Mouse (Mus musculus): ENCODE results near the gene Gm13279. TPM values are rescaled to one million over a fixed set of nuclear protein-coding genes. Genes with fewer than 3 reads are reported as not detected.
"Not testable (repeated sequence)": the region's sequence is repeated elsewhere in the genome, so short reads cannot be mapped to it uniquely, and the experiment has no call there.

The Gm13279 gene
- polyA plus RNA-seq, 1 experiment = not detected

- TF ChIP-seq CTCF (IDR thresholded peaks at IDR 0.05; ENCODE audit: extremely low read depth, insufficient read depth, low read length) = no peak
- TF ChIP-seq POLR2A (IDR thresholded peaks at IDR 0.05; ENCODE audit: extremely low read depth, insufficient read depth, low read length) = no peak
- Histone ChIP-seq H3K4me3 (ENCODE audit: insufficient read depth, low read length) (no peak within 1 kb of the TSS), H3K27ac (ENCODE audit: insufficient read depth, low read length) (no peak within 1 kb of the TSS), H3K4me1 (ENCODE audit: control insufficient read depth, insufficient read depth, low read length) (no peaks in the 10 kb centered on the region)
Observed at GRCm38 (mm10) chr4:88815928-88816327, 18.7 kb downstream of the Gm13279 start, which contains the start of gene Ifna7. TSS of gene Ifna7 (plus strand) at chr4:88816228.

GRCm38 (mm10) chr4:88819659-88820058 is 22.5 kb downstream of the Gm13279 start, which contains the start of gene Ifna11:
TSS of gene Ifna11 (plus strand) at chr4:88819959.
- no peak within 1 kb of the TSS for H3K4me3 ChIP-seq (ENCODE audit: insufficient read depth, low read length)
- H3K27ac ChIP-seq (ENCODE audit: insufficient read depth, low read length) = no peak within 1 kb of the TSS
- H3K4me1 ChIP-seq (ENCODE audit: control insufficient read depth, insufficient read depth, low read length) = no peaks in the 10 kb centered on the region
- TF ChIP-seq POLR2A (IDR thresholded peaks at IDR 0.05; ENCODE audit: extremely low read depth, insufficient read depth, low read length) (no peak), CTCF (IDR thresholded peaks at IDR 0.05; ENCODE audit: extremely low read depth, insufficient read depth, low read length) (no peak)

- Histone ChIP-seq H3K27ac (ENCODE audit: insufficient read depth, low read length) (no peak overlapping the region), H3K4me3 (ENCODE audit: insufficient read depth, low read length) (no peak overlapping the region), H3K4me1 (ENCODE audit: control insufficient read depth, insufficient read depth, low read length) (no peaks in the 10 kb centered on the region)
- TF ChIP-seq CTCF (IDR thresholded peaks at IDR 0.05; ENCODE audit: extremely low read depth, insufficient read depth, low read length) (peak; percentile 29; the same call in 1 of the 2 replicates), POLR2A (IDR thresholded peaks at IDR 0.05; ENCODE audit: extremely low read depth, insufficient read depth, low read length) (no peak)
Observed at GRCm38 (mm10) chr4:88822995-88823394, 25.8 kb downstream of the Gm13279 start.

GRCm38 (mm10) chr4:88827116-88827515 is 29.9 kb downstream of the Gm13279 start, which contains the start of gene Ifna6:
TSS of gene Ifna6 (plus strand) at chr4:88827416.
- H3K4me1 ChIP-seq (ENCODE audit: control insufficient read depth, insufficient read depth, low read length) = not testable (repeated sequence)

GRCm38 (mm10) chr4:88830523-88830922 is 33.3 kb downstream of the Gm13279 start:
- Histone ChIP-seq H3K4me3 (ENCODE audit: insufficient read depth, low read length) (no peak overlapping the region), H3K4me1 (ENCODE audit: control insufficient read depth, insufficient read depth, low read length) (no peaks in the 10 kb centered on the region), H3K27ac (ENCODE audit: insufficient read depth, low read length) (no peak overlapping the region)
- TF ChIP-seq CTCF (IDR thresholded peaks at IDR 0.05; ENCODE audit: extremely low read depth, insufficient read depth, low read length) (peak; percentile 29; the same call in 1 of the 2 replicates), POLR2A (IDR thresholded peaks at IDR 0.05; ENCODE audit: extremely low read depth, insufficient read depth, low read length) (no peak)

More at GRCm38 (mm10) chr4:88827116-88827515, 29.9 kb downstream of the Gm13279 start, which contains the start of gene Ifna6:
- not testable (repeated sequence) for H3K27ac ChIP-seq (ENCODE audit: insufficient read depth, low read length); H3K4me3 ChIP-seq (ENCODE audit: insufficient read depth, low read length)

- not testable (repeated sequence) for H3K27ac ChIP-seq (ENCODE audit: insufficient read depth, low read length); H3K4me1 ChIP-seq (ENCODE audit: control insufficient read depth, insufficient read depth, low read length); H3K4me3 ChIP-seq (ENCODE audit: insufficient read depth, low read length)
Observed at GRCm38 (mm10) chr4:88835225-88835624, 38.0 kb downstream of the Gm13279 start, which contains the start of gene Ifna5. TSS of gene Ifna5 (plus strand) at chr4:88835525.

GRCm38 (mm10) chr4:88838828-88839227 is 41.6 kb downstream of the Gm13279 start:
- TF ChIP-seq CTCF (IDR thresholded peaks at IDR 0.05; ENCODE audit: extremely low read depth, insufficient read depth, low read length) = no peak
- TF ChIP-seq POLR2A (IDR thresholded peaks at IDR 0.05; ENCODE audit: extremely low read depth, insufficient read depth, low read length) = no peak
- no peak overlapping the region for H3K4me3 ChIP-seq (ENCODE audit: insufficient read depth, low read length)
- H3K27ac ChIP-seq (ENCODE audit: insufficient read depth, low read length) = no peak overlapping the region
- no peaks in the 10 kb centered on the region for H3K4me1 ChIP-seq (ENCODE audit: control insufficient read depth, insufficient read depth, low read length)

- Histone ChIP-seq H3K27ac (ENCODE audit: insufficient read depth, low read length) (no peak overlapping the region), H3K4me1 (ENCODE audit: control insufficient read depth, insufficient read depth, low read length) (no peaks in the 10 kb centered on the region), H3K4me3 (ENCODE audit: insufficient read depth, low read length) (no peak overlapping the region)
- TF ChIP-seq POLR2A (IDR thresholded peaks at IDR 0.05; ENCODE audit: extremely low read depth, insufficient read depth, low read length) (no peak), CTCF (IDR thresholded peaks at IDR 0.05; ENCODE audit: extremely low read depth, insufficient read depth, low read length) (no peak)
Observed at GRCm38 (mm10) chr4:88840058-88840457, 42.9 kb downstream of the Gm13279 start.

- no peak within 1 kb of the TSS for H3K27ac ChIP-seq (ENCODE audit: insufficient read depth, low read length)
- no peak within 1 kb of the TSS for H3K4me3 ChIP-seq (ENCODE audit: insufficient read depth, low read length)
- H3K4me1 ChIP-seq (ENCODE audit: control insufficient read depth, insufficient read depth, low read length) = no peaks in the 10 kb centered on the region
- TF ChIP-seq POLR2A (IDR thresholded peaks at IDR 0.05; ENCODE audit: extremely low read depth, insufficient read depth, low read length) = no peak
- no peak for TF ChIP-seq CTCF (IDR thresholded peaks at IDR 0.05; ENCODE audit: extremely low read depth, insufficient read depth, low read length)
Observed at GRCm38 (mm10) chr4:88841438-88841911, 44.3 kb downstream of the Gm13279 start, which contains the start of gene Ifna4. TSS of gene Ifna4 (plus strand) at chr4:88841861.

- H3K4me3 ChIP-seq (ENCODE audit: insufficient read depth, low read length) = no peak overlapping the region
- no peak overlapping the region for H3K27ac ChIP-seq (ENCODE audit: insufficient read depth, low read length)
- TF ChIP-seq POLR2A (IDR thresholded peaks at IDR 0.05; ENCODE audit: extremely low read depth, insufficient read depth, low read length) = no peak
- 0 out of 2 replicates have a peak, but pooled peaks have one; percentile 5 for TF ChIP-seq CTCF (IDR thresholded peaks at IDR 0.05; ENCODE audit: extremely low read depth, insufficient read depth, low read length)
- H3K4me1 ChIP-seq (ENCODE audit: control insufficient read depth, insufficient read depth, low read length) = no peaks in the 10 kb centered on the region
Observed at GRCm38 (mm10) chr4:88845334-88845733, 48.1 kb downstream of the Gm13279 start.

Other genes with a start within 250 kb of the Gm13279 start
- not detected in 2 replicates for gene Ifna15, start 239.2 kb upstream of the Gm13279 start, polyA plus RNA-seq (2012; rRNA removed)
- gene Ifna14, start 225.6 kb upstream of the Gm13279 start, polyA plus RNA-seq (2012; rRNA removed) = not detected in 2 replicates
- gene Ifna9, start 205.0 kb upstream of the Gm13279 start, polyA plus RNA-seq (2012; rRNA removed) = not detected in 2 replicates
- gene Ifna12, start 194.0 kb upstream of the Gm13279 start, polyA plus RNA-seq (2012; rRNA removed) = not detected in 2 replicates
- not detected in 2 replicates for gene C87499, start 163.0 kb upstream of the Gm13279 start, polyA plus RNA-seq (2012; rRNA removed)
- gene Ifna13, start 152.9 kb upstream of the Gm13279 start, polyA plus RNA-seq (2012; rRNA removed) = not detected in 2 replicates
- gene Ifna16, start 120.5 kb upstream of the Gm13279 start, polyA plus RNA-seq (2012; rRNA removed) = not detected in 2 replicates
- gene Ifna2, start 113.5 kb upstream of the Gm13279 start, polyA plus RNA-seq (2012; rRNA removed) = not detected in 2 replicates
- not detected in 2 replicates for gene Ifnab, start 106.0 kb upstream of the Gm13279 start, polyA plus RNA-seq (2012; rRNA removed)
- 0.61 and 1.2 TPM in 2 replicates for gene Gm26566, start 75.6 kb upstream of the Gm13279 start, polyA plus RNA-seq (2012; rRNA removed)
- gene Klhl9, start 74.9 kb upstream of the Gm13279 start, polyA plus RNA-seq (2012; rRNA removed) = 38.5 and 40.5 TPM in 2 replicates
- not detected in 2 replicates for gene Gm13271, start 42.5 kb upstream of the Gm13279 start, polyA plus RNA-seq (2012; rRNA removed)
- not detected in 2 replicates for gene Gm13283, start 37.3 kb upstream of the Gm13279 start, polyA plus RNA-seq (2012; rRNA removed)
- not detected in 2 replicates for gene Gm13290, start 23.6 kb upstream of the Gm13279 start, polyA plus RNA-seq (2012; rRNA removed)
- gene Gm13289, start 20.5 kb upstream of the Gm13279 start, polyA plus RNA-seq (2012; rRNA removed) = not detected in 2 replicates
- not detected in 2 replicates for gene Gm13272, start 17.5 kb upstream of the Gm13279 start, polyA plus RNA-seq (2012; rRNA removed)
- not detected in 2 replicates for gene Ifnz, start 15.3 kb upstream of the Gm13279 start, polyA plus RNA-seq (2012; rRNA removed)
- gene Gm13276, start 11.7 kb upstream of the Gm13279 start, polyA plus RNA-seq (2012; rRNA removed) = not detected in 2 replicates
- not detected in 2 replicates for gene Gm13277, start 8.8 kb upstream of the Gm13279 start, polyA plus RNA-seq (2012; rRNA removed)
- gene Gm13278, start 5.8 kb upstream of the Gm13279 start, polyA plus RNA-seq (2012; rRNA removed) = not detected in 2 replicates
- gene Gm13275, start 2.9 kb upstream of the Gm13279 start, polyA plus RNA-seq (2012; rRNA removed) = not detected in 2 replicates
- gene Gm13285, start 2.3 kb downstream of the Gm13279 start, polyA plus RNA-seq (2012; rRNA removed) = not detected in 2 replicates
- not detected in 2 replicates for gene Gm13287, start 5.9 kb downstream of the Gm13279 start, polyA plus RNA-seq (2012; rRNA removed)
- not detected in 2 replicates for gene Gm13288, start 8.1 kb downstream of the Gm13279 start, polyA plus RNA-seq (2012; rRNA removed)
- not detected in 2 replicates for gene Ifna7, start 18.8 kb downstream of the Gm13279 start, polyA plus RNA-seq (2012; rRNA removed)
- gene Ifna11, start 22.6 kb downstream of the Gm13279 start, polyA plus RNA-seq (2012; rRNA removed) = not detected in 2 replicates
- not detected in 2 replicates for gene Ifna6, start 30.0 kb downstream of the Gm13279 start, polyA plus RNA-seq (2012; rRNA removed)
- not detected in 2 replicates for gene Ifna5, start 38.1 kb downstream of the Gm13279 start, polyA plus RNA-seq (2012; rRNA removed)
- not detected in 2 replicates for gene Ifna4, start 44.5 kb downstream of the Gm13279 start, polyA plus RNA-seq (2012; rRNA removed)
- gene Ifna1, start 52.7 kb downstream of the Gm13279 start, polyA plus RNA-seq (2012; rRNA removed) = not detected in 2 replicates
- not detected in 2 replicates for gene Ifne, start 82.8 kb downstream of the Gm13279 start, polyA plus RNA-seq (2012; rRNA removed)

Measured in cortical plate, adult 2 months (tissue).